Mouse (Mus musculus) embryonic facial prominence, embryonic 11.5 days (tissue): ENCODE results near the gene Slpi. TPM values are rescaled to one million over a fixed set of nuclear protein-coding genes. Genes with fewer than 3 reads are reported as not detected.

Source experiments
- ATAC-seq: fragments of 200-750 bp; cut with Nextera tagmentation; replicated peaks from 2 replicates; pipeline ENCODE4 v1.8.0; 2017; ENCODE audit warnings: low read depth; ENCODE audit not compliant: insufficient number of reproducible peaks, low FRiP score, low TSS enrichment
- DNase-seq: peaks from one replicate; pipeline ENCODE4 v3.0.0-alpha.2; 2015; ENCODE audit warnings: low spot score
- H3K27ac ChIP-seq: fragments of 300-500 bp; sonication (generic); replicated peaks from 2 replicates; pipeline ENCODE4 v1.5.1; 2014; ENCODE audit warnings: mild to moderate bottlenecking, low read depth, low read length, control low read depth
- H3K27me3 ChIP-seq: fragments of 300-500 bp; sonication (generic); 2 replicates; pipeline ENCODE4 v1.6.1; 2014; ENCODE audit warnings: mild to moderate bottlenecking, low read length, moderate library complexity, mixed read lengths; ENCODE audit not compliant: control insufficient read depth, insufficient read depth
- H3K36me3 ChIP-seq: fragments of 300-500 bp; sonication (generic); replicated peaks from 2 replicates; pipeline ENCODE4 v1.6.1; 2014; ENCODE audit warnings: low read depth, mild to moderate bottlenecking, low read length, moderate library complexity, mixed read lengths; ENCODE audit not compliant: control insufficient read depth, insufficient read depth
- H3K4me1 ChIP-seq: fragments of 300-500 bp; sonication (generic); 2 replicates; pipeline ENCODE4 v1.6.1; 2014; ENCODE audit warnings: low read length, mixed read lengths; ENCODE audit not compliant: control insufficient read depth, insufficient read depth
- H3K4me2 ChIP-seq: fragments of 300-500 bp; sonication (generic); 2 replicates; pipeline ENCODE4 v1.6.1; 2014; ENCODE audit warnings: low read depth, mild to moderate bottlenecking, control low read depth, low read length, moderate library complexity
- H3K4me3 ChIP-seq: fragments of 300-500 bp; sonication (generic); 2 replicates; pipeline ENCODE4 v1.5.1; 2014; ENCODE audit warnings: low read depth, low read length, control low read depth
- H3K9ac ChIP-seq: fragments of 300-500 bp; sonication (generic); replicated peaks from 2 replicates; pipeline ENCODE4 v1.6.1; 2014; ENCODE audit warnings: mild to moderate bottlenecking, control low read depth, low read length
- H3K9me3 ChIP-seq: fragments of 300-500 bp; sonication (generic); replicated peaks from 2 replicates; pipeline ENCODE4 v1.6.1; 2016; ENCODE audit warnings: mild to moderate bottlenecking, low read length, inconsistent platforms, mixed read lengths; ENCODE audit not compliant: control insufficient read depth
- WGBS: fragments of 180-500 bp; shearing (Covaris S2); extraction: QIAGEN DNeasy Blood & Tissue Kit; methylation state at CpG from one replicate; pipeline ENCODE4 v1.1.7; 2014; 5-methylcytosine and 5-hydroxymethylcytosine counted together
- polyA plus RNA-seq: library from polyadenylated mRNA; unstranded; fragments of >200 nt; fragmentation: Nextera tagmentation; extraction: Ambion mirVana; gene quantifications from 2 replicates; pipeline ENCODE4 v1.2.1, GENCODE M21; 2014

Slpi gene
- polyA plus RNA-seq, 1 experiment from 2014 or later: 0.32 TPM

- Histone ChIP-seq H3K27me3 (no peaks in the 10 kb centered on the region), H3K4me1 (peaks cover 13% of the 10 kb centered on the region), H3K27ac (no peak overlapping the region), H3K9me3 (no peaks in the 10 kb centered on the region), H3K36me3 (no peaks in the 10 kb centered on the region), H3K4me2 (no peak overlapping the region), H3K9ac (no peak overlapping the region), H3K4me3 (no peak overlapping the region)
- 76% methylated on average over 9 of the region's 9 CpGs for WGBS
- no peak for DNase-seq
- ATAC-seq: no peak
Observed at GRCm38 (mm10) chr2:164433278-164433895, 44.5 kb upstream of the Slpi start.

GRCm38 (mm10) chr2:164432541-164433191 lies 43.8 kb upstream of the Slpi start:
- Histone ChIP-seq H3K27ac (no peak overlapping the region), H3K9ac (peak overlapping the region; percentile 43), H3K4me2 (no peak overlapping the region), H3K4me3 (no peak overlapping the region), H3K36me3 (no peaks in the 10 kb centered on the region), H3K27me3 (no peaks in the 10 kb centered on the region), H3K9me3 (no peaks in the 10 kb centered on the region), H3K4me1 (peaks cover 13% of the 10 kb centered on the region)
- ATAC-seq: no peak
- 21% methylated on average over 22 of the region's 22 CpGs for WGBS
- no peak for DNase-seq

GRCm38 (mm10) chr2:164431676-164432465 lies 43.0 kb upstream of the Slpi start:
- H3K36me3 ChIP-seq: no peaks in the 10 kb centered on the region
- ATAC-seq (no peak), DNase-seq (no peak)
- peaks cover 13% of the 10 kb centered on the region for H3K4me1 ChIP-seq
- no peaks in the 10 kb centered on the region for H3K27me3 ChIP-seq
- no peak overlapping the region for H3K27ac ChIP-seq
- H3K9ac ChIP-seq: no peak overlapping the region
- no peaks in the 10 kb centered on the region for H3K9me3 ChIP-seq
- no peak overlapping the region for H3K4me2 ChIP-seq
- no peak overlapping the region for H3K4me3 ChIP-seq
- 51% methylated on average over 9 of the region's 9 CpGs for WGBS

GRCm38 (mm10) chr2:164430697-164431096 lies 41.8 kb upstream of the Slpi start:
- no peaks in the 10 kb centered on the region for H3K9me3 ChIP-seq
- H3K4me2 ChIP-seq: no peak overlapping the region
- H3K27ac ChIP-seq: no peak overlapping the region
- ATAC-seq: peak; percentile 53; the same call in 1 of the 2 replicates
- H3K4me3 ChIP-seq: no peak overlapping the region
- no peak overlapping the region for H3K9ac ChIP-seq
- 4% methylated on average over 7 of the region's 7 CpGs for WGBS
- no peaks in the 10 kb centered on the region for H3K27me3 ChIP-seq
- no peaks in the 10 kb centered on the region for H3K36me3 ChIP-seq
- peaks cover 7% of the 10 kb centered on the region; the same call in 1 of the 2 replicates for H3K4me1 ChIP-seq
- DNase-seq: peak; percentile 49

- no peak for DNase-seq
- Histone ChIP-seq H3K4me3 (no peak overlapping the region), H3K9me3 (no peaks in the 10 kb centered on the region), H3K9ac (no peak overlapping the region), H3K27ac (no peak overlapping the region), H3K4me1 (peaks cover 7% of the 10 kb centered on the region; the same call in 1 of the 2 replicates), H3K36me3 (no peaks in the 10 kb centered on the region), H3K4me2 (no peak overlapping the region), H3K27me3 (no peaks in the 10 kb centered on the region)
- 43% methylated on average over 15 of the region's 15 CpGs for WGBS
- ATAC-seq: no peak
Observed at GRCm38 (mm10) chr2:164429881-164430615, 41.2 kb upstream of the Slpi start.

- Histone ChIP-seq H3K4me2 (no peak overlapping the region), H3K27me3 (no peaks in the 10 kb centered on the region), H3K9me3 (no peaks in the 10 kb centered on the region), H3K4me3 (no peak overlapping the region), H3K4me1 (peaks cover 7% of the 10 kb centered on the region; the same call in 1 of the 2 replicates), H3K9ac (no peak overlapping the region), H3K27ac (no peak overlapping the region), H3K36me3 (no peaks in the 10 kb centered on the region)
- 38% methylated on average over 5 of the region's 5 CpGs for WGBS
- DNase-seq (no peak), ATAC-seq (no peak)
Observed at GRCm38 (mm10) chr2:164428451-164428850, 39.6 kb upstream of the Slpi start.

GRCm38 (mm10) chr2:164426952-164427351 lies 38.1 kb upstream of the Slpi start:
- H3K4me1 ChIP-seq: no peaks in the 10 kb centered on the region
- H3K27me3 ChIP-seq: no peaks in the 10 kb centered on the region

More at GRCm38 (mm10) chr2:164426952-164427351, 38.1 kb upstream of the Slpi start:
- ATAC-seq (no peak), DNase-seq (no peak)
- Histone ChIP-seq H3K9me3 (no peaks in the 10 kb centered on the region), H3K4me3 (no peak overlapping the region), H3K27ac (no peak overlapping the region), H3K4me2 (no peak overlapping the region), H3K9ac (no peak overlapping the region), H3K36me3 (no peaks in the 10 kb centered on the region)
- 82% methylated on average over 5 of the region's 5 CpGs for WGBS
